Mouse (Mus musculus): ENCODE measurements around the gene Rflnb.

- TF ChIP-seq CTCF (IDR thresholded peaks at IDR 0.05; ENCODE audit: low read depth, low read length) (no peak), POLR2A (IDR thresholded peaks at IDR 0.05; ENCODE audit: insufficient read depth, low read length) (no peak)
Observed at GRCm38 (mm10) chr11:76015251-76015650, 12.3 kb downstream of the Rflnb start.
